Mouse (Mus musculus): ENCODE results near the gene C2cd2l. TPM values are rescaled to one million over a fixed set of nuclear protein-coding genes. Genes with fewer than 3 reads are reported as not detected.
"Not testable (repeated sequence)": the region's sequence is repeated elsewhere in the genome, so short reads cannot be mapped to it uniquely, and the experiment has no call there.

Gene C2cd2l
- polyA plus RNA-seq, 1 experiment from 2014 or later, result 8.5 TPM

DNA sequence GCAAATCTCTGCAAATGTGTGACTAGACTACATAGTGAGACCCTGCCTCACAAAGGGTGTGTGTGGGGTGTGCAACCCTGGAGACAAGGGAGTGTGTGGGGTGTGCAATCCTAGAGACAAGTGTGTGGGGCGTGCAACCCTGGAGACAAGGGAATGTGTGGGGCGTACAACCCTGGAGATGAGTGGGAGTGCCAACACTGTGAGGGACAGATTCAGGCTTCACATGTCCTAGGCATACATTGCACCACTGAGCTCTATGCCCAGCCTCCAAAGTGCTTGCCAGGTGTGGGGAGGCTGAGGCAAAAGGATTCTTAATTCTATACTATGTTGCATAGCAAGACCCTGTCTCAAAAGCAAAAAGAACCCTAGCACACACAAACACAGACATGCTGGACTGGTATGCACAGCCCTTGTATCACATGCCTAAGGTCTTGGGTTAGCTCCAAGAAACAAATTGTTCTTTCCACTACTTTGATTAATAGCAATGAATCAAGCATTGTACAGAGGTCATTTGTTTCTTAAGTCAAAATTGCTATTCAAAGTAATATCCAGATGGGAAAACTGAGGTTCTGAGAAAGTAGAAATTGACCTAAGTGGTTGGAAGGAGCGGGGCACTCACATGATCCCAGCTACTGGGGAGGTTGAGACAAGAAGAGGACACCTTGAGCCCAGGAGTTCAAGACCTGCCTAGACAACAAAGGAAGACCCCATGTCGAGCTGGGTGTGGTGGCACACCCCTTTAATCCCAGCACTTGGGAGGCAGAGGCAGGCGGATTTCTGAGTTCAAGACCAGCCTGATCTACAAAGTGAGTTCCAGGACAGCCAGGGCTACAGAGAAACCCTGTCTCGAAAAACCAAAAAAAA, 25.7 kb upstream of the C2cd2l start:
- peaks cover 17% of the 10 kb centered on the region for H3K4me1 ChIP-seq
- WGBS, result 82% methylated on average over 6 of the region's 6 CpGs
- H3K9ac ChIP-seq, result no peak overlapping the region
- no peaks in the 10 kb centered on the region for H3K27me3 ChIP-seq
- H3K27ac ChIP-seq, result no peak overlapping the region
- H3K4me2 ChIP-seq, result no peak overlapping the region
- ATAC-seq (ENCODE audit: borderline replicate concordance, extremely low read depth, low FRiP score, low TSS enrichment), result no peak
- no peak overlapping the region for H3K4me3 ChIP-seq
- no peaks in the 10 kb centered on the region for H3K9me3 ChIP-seq
- peaks cover 45% of the 10 kb centered on the region for H3K36me3 ChIP-seq

DNA sequence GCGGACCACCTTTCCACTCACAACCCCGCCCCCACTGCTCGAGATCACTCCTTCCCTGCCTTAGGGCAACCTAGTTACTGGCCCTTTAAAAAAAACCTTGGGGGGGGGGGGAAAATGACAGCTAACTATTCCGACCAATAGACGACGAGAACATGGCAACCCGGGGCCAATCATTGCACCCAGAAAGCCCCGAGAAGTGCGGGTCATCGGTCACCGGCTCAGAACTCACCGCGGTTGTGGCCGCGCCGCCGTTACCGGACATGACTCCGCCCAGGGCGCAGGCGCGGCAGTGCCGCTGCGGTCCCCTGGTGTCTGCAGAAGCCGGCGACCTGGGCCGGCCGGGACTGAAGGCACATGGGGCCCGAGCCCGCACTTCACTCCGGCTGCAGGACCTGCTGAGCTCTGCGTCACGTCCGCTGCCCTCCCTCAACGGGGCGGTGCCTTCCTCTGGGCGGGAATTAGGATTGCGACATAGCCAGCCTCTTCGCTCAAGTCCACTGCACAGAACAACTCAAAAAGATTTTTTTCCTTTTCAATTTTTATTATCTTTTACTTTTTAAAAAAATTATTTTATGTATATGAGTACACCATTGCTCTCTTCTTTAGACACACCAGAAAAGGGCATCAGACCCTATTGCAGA, 23.8 kb upstream of the C2cd2l start, which contains the start of gene Hmbs:
Hmbs (minus strand) TSS at position 448 of the 641 bp plus-strand sequence.
- H3K4me1 ChIP-seq, result peaks cover 17% of the 10 kb centered on the region
- peaks cover 36% of the 10 kb centered on the region for H3K36me3 ChIP-seq
- peak within 1 kb of the TSS; percentile 88 for H3K9ac ChIP-seq
- WGBS, result under 1% methylated on average over 39 of the region's 39 CpGs
- peak; percentile 95 for ATAC-seq (ENCODE audit: borderline replicate concordance, extremely low read depth, low FRiP score, low TSS enrichment)
- no peaks in the 10 kb centered on the region for H3K27me3 ChIP-seq
- H3K4me3 ChIP-seq, result peak within 1 kb of the TSS; percentile 91
- peak within 1 kb of the TSS; percentile 75 for H3K4me2 ChIP-seq
- no peaks in the 10 kb centered on the region for H3K9me3 ChIP-seq
- H3K27ac ChIP-seq, result peak within 1 kb of the TSS; percentile 99

DNA sequence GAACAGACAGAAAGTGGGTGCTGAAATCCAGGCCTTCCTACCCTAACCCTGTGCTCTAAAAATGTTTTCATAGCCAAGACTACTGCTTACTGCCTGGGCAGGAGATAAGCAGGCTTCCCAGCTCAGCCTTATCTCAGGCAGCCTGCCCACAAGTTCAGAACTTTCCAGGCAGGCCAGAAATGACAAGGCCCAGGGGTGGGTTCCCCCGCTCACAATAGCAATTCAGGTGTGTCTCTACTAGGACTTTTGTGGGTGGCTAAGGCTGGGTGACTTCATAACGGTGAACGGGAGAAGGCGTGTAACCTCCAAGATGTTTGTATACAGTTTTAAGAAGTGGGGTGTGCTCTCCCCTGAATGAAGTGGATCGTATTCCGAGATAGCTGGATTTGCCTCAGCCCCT, 23.2 kb upstream of the C2cd2l start:
- no peaks in the 10 kb centered on the region for H3K27me3 ChIP-seq
- peaks cover 35% of the 10 kb centered on the region for H3K36me3 ChIP-seq
- H3K9me3 ChIP-seq, result no peaks in the 10 kb centered on the region
- peak overlapping the region; percentile 75 for H3K4me2 ChIP-seq
- H3K9ac ChIP-seq, result peak overlapping the region; percentile 88
- ATAC-seq (ENCODE audit: borderline replicate concordance, extremely low read depth, low FRiP score, low TSS enrichment), result peak; percentile 10; the same call in 1 of the 2 replicates
- H3K27ac ChIP-seq, result peak overlapping the region; percentile 99
- WGBS, result 5% methylated on average over 6 of the region's 6 CpGs
- H3K4me1 ChIP-seq, result peaks cover 17% of the 10 kb centered on the region
- peak overlapping the region; percentile 91 for H3K4me3 ChIP-seq

DNA sequence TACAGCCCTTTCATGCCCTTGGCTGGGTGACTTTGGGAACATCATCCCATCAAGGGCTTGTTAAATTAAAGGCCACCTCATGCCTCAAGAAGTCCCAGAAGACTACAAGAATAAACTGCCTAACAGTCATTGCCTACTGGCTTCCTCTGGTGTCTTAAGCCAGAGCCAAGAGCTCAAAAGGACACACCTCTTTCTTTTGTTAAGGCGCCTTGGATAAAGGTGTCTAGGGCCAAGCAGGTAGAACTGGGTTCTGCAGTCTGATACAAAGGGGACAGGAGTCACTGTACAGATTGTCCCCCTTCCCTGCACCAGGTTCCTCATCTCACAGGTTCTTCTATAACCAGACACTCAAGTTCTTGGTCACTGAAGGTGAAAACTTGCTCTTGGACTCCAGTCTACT, 22.5 kb upstream of the C2cd2l start:
- Histone ChIP-seq H3K9ac (peak overlapping the region; percentile 88; the same call in 1 of the 2 replicates), H3K36me3 (peaks cover 35% of the 10 kb centered on the region), H3K27me3 (no peaks in the 10 kb centered on the region), H3K4me2 (peak overlapping the region; percentile 75), H3K9me3 (no peaks in the 10 kb centered on the region), H3K4me3 (peak overlapping the region; percentile 91; the same call in 1 of the 2 replicates), H3K27ac (no peak overlapping the region), H3K4me1 (peaks cover 21% of the 10 kb centered on the region)
- WGBS, result 94% methylated on average over 1 of the region's 1 CpGs
- no peak for ATAC-seq (ENCODE audit: borderline replicate concordance, extremely low read depth, low FRiP score, low TSS enrichment)

DNA sequence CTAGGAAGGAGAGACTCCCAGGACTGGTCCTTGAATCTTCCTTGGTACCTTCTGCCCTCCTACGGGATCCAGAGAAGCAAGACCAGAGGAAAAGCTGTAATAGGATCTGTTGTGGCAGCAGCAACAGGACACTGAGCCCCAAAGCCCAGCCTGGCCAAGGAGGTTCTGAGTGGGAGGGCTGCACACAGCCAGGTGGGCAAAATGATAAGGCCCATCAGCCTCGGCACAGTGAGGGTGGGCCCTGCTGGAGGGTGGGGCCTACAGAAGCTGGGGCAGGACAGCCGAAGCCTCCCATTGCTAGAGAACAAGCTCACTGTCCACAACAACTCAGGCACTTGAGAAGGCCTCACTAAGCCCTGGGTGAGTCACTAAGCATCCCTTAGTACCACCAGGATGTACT, 22.1 kb upstream of the C2cd2l start:
- Histone ChIP-seq H3K4me3 (no peak overlapping the region), H3K4me2 (peak overlapping the region; percentile 75; the same call in 1 of the 2 replicates), H3K4me1 (peaks cover 26% of the 10 kb centered on the region), H3K27ac (no peak overlapping the region), H3K9ac (0 out of 2 replicates have a peak overlapping the region, but pooled peaks have one; percentile 11), H3K36me3 (peaks cover 35% of the 10 kb centered on the region), H3K9me3 (no peaks in the 10 kb centered on the region), H3K27me3 (no peaks in the 10 kb centered on the region)
- no peak for ATAC-seq (ENCODE audit: borderline replicate concordance, extremely low read depth, low FRiP score, low TSS enrichment)
- WGBS, result 57% methylated on average over 3 of the region's 3 CpGs

DNA sequence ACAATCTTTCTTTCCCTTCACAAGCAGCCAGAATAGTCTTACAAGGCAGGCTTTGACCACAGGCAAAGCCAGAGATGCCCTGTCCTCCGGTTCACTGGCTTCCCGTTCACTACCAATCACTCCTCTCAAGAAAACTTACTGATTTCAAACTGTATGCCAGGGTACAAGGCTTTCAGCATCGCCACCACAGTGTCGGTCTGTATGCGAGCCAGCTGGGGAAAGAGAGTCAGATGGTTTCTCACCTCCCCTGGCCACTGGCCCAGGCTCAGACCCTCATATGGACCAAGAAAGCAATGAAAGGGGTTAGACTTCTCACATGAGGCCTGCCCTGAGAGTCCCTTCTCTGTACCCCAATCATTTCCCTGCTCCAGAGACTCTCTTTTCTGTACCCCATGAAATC, 21.4 kb upstream of the C2cd2l start:
- no peaks in the 10 kb centered on the region for H3K9me3 ChIP-seq
- WGBS, result 84% methylated on average over 5 of the region's 5 CpGs
- no peak overlapping the region for H3K27ac ChIP-seq
- H3K4me2 ChIP-seq, result no peak overlapping the region
- peaks cover 33% of the 10 kb centered on the region for H3K4me1 ChIP-seq
- no peak for ATAC-seq (ENCODE audit: borderline replicate concordance, extremely low read depth, low FRiP score, low TSS enrichment)
- H3K9ac ChIP-seq, result no peak overlapping the region
- peaks cover 37% of the 10 kb centered on the region for H3K36me3 ChIP-seq
- H3K27me3 ChIP-seq, result no peaks in the 10 kb centered on the region
- H3K4me3 ChIP-seq, result no peak overlapping the region

DNA sequence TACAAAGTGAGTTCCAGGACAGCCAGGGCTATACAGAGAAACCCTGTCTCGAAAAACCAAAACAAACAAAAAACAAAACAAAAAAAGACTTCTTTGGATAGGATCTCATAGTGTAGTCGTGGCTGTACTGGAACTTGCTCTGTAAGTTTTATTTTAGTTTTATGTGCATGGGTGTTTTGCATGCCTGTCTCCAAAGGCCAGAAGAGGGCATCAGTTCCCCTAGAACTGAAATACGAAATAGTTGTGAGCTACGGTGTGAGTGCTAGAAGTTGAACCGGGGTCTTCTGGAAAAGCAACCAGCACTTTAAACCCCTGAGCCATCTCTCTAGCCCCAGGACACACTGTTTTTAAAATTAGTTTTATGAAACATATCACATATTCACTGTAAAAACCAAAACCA, 18.5 kb upstream of the C2cd2l start:
- no peak overlapping the region for H3K4me2 ChIP-seq
- H3K36me3 ChIP-seq, result peaks cover 34% of the 10 kb centered on the region
- H3K4me3 ChIP-seq, result no peak overlapping the region
- H3K9ac ChIP-seq, result no peak overlapping the region
- no peak for ATAC-seq (ENCODE audit: borderline replicate concordance, extremely low read depth, low FRiP score, low TSS enrichment)
- H3K9me3 ChIP-seq, result no peaks in the 10 kb centered on the region
- WGBS, result 75% methylated on average over 5 of the region's 5 CpGs
- H3K4me1 ChIP-seq, result peaks cover 31% of the 10 kb centered on the region
- no peak overlapping the region for H3K27ac ChIP-seq
- H3K27me3 ChIP-seq, result no peaks in the 10 kb centered on the region

DNA sequence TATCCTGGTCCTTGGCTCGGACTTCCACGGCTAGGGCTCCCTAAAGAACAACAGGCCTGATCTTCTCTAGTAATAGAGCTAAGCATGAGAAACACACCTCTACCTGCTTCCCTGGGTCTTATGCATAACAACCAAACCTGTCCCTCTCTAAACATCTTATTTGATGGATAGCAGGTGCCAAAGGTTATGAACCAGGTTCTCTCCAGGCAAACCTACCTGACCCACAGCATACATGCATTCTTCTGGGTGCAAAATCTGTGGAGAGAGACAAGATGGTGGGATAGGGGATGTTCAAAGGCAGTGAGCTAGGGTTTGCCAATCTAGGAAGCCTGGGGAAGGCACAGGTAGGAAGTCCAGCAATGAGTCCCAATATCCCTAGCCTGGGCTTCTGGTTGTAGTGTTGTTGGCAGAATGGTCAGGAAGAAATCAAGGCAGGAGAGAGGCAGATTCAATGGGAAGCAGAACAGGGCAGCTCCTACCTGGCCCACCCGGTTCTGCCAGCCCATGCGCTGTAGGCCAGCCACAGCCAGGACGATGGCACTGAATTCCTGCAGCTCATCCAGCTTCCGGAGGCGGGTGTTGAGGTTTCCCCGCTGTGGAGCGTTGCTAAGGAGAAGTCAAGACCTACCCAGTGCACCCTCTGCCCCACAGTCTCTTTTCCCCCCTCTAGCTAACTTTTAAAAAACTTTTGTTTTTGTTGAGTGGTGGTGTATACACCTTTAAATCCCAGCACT, 17.5 kb upstream of the C2cd2l start:
- peak overlapping the region; percentile 75 for H3K4me3 ChIP-seq
- H3K4me1 ChIP-seq, result peaks cover 24% of the 10 kb centered on the region
- H3K9me3 ChIP-seq, result no peaks in the 10 kb centered on the region
- peak overlapping the region; percentile 67 for H3K4me2 ChIP-seq
- peaks cover 43% of the 10 kb centered on the region for H3K36me3 ChIP-seq
- H3K27ac ChIP-seq, result 0 out of 2 replicates have a peak overlapping the region, but pooled peaks have one; percentile 23
- WGBS, result 64% methylated on average over 9 of the region's 9 CpGs
- peak overlapping the region; percentile 98 for H3K9ac ChIP-seq
- no peak for ATAC-seq (ENCODE audit: borderline replicate concordance, extremely low read depth, low FRiP score, low TSS enrichment)
- H3K27me3 ChIP-seq, result no peaks in the 10 kb centered on the region

DNA sequence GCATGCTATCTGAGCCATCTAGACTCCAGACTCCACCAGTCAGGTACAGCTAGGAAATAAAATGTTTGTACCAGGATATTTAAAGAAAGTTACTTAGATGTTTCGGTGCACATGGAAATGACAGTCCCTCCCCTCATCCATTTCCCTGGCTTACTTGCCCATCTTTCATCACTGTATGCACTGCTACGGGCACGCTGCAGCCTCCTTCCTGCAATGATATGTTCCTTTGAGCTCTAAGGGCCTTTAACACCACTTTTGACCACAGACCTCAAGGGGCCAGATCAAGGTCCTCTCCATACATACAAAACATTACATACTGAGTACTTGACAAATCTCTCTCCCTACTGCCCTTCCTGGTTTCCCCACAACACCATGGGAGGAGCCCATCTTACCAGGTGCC, 16.9 kb upstream of the C2cd2l start:
- Histone ChIP-seq H3K9me3 (no peaks in the 10 kb centered on the region), H3K27me3 (no peaks in the 10 kb centered on the region), H3K27ac (no peak overlapping the region), H3K4me3 (peak overlapping the region; percentile 75), H3K4me2 (peak overlapping the region; percentile 67), H3K36me3 (peaks cover 47% of the 10 kb centered on the region), H3K9ac (peak overlapping the region; percentile 98), H3K4me1 (peaks cover 18% of the 10 kb centered on the region)
- ATAC-seq (ENCODE audit: borderline replicate concordance, extremely low read depth, low FRiP score, low TSS enrichment), result no peak
- 47% methylated on average over 3 of the region's 3 CpGs for WGBS

DNA sequence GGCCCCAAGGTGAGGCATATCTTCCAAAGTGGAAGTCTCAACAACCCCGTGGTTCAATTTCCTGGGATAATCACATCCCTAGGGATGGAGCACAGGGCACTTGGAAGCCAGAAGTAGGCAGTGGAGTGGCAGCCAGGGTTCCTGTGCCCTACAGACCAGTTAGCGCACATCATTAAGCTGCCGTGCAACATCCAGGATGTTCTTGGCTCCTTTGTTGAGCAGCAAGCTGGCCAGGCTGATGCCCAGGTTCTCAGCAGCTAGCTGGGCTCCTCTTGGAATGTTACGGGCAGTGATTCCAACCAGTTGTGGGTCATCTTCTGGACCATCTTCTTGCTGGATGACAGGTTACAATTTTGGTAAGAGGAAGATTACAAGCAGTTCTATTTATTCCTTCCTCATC, 16.4 kb upstream of the C2cd2l start:
- peak overlapping the region; percentile 98 for H3K9ac ChIP-seq
- H3K27me3 ChIP-seq; H3K9me3 ChIP-seq; ATAC-seq (ENCODE audit: borderline replicate concordance, extremely low read depth, low FRiP score, low TSS enrichment); H3K27ac ChIP-seq: not testable (repeated sequence)
- WGBS, result 26% methylated on average over 4 of the region's 4 CpGs
- peak overlapping the region; percentile 75 for H3K4me3 ChIP-seq
- peak overlapping the region; percentile 67 for H3K4me2 ChIP-seq
- H3K4me1 ChIP-seq, result peaks cover 18% of the 10 kb centered on the region
- peaks cover 52% of the 10 kb centered on the region for H3K36me3 ChIP-seq

DNA sequence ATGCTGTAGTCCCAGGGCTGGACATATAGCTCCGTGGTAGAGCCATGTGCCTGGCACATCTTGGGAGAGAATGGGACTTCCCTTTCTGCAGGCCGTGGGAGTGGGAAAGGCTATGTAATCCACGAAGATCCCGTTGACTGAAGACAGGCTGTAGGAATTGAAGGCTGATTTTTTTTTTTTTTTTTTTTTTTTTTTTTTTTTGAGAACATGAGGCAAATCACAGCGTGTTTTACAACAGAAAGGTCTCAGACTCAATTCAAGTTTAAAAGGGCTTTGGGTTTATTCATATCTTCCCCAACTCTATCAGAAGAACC, 16.0 kb upstream of the C2cd2l start:
- no peaks in the 10 kb centered on the region for H3K27me3 ChIP-seq
- ATAC-seq (ENCODE audit: borderline replicate concordance, extremely low read depth, low FRiP score, low TSS enrichment), result no peak
- H3K4me1 ChIP-seq, result peaks cover 18% of the 10 kb centered on the region
- 1% methylated on average over 5 of the region's 5 CpGs for WGBS
- H3K4me2 ChIP-seq, result peak overlapping the region; percentile 67
- no peaks in the 10 kb centered on the region for H3K9me3 ChIP-seq
- H3K4me3 ChIP-seq, result peak overlapping the region; percentile 75
- H3K9ac ChIP-seq, result peak overlapping the region; percentile 98
- peaks cover 57% of the 10 kb centered on the region for H3K36me3 ChIP-seq
- H3K27ac ChIP-seq, result peak overlapping the region; percentile 99

Measured in lung, embryonic 15.5 days (tissue).